8 mouse cellular contexts compared by ENCODE assay signal in the genomic region with DNA sequence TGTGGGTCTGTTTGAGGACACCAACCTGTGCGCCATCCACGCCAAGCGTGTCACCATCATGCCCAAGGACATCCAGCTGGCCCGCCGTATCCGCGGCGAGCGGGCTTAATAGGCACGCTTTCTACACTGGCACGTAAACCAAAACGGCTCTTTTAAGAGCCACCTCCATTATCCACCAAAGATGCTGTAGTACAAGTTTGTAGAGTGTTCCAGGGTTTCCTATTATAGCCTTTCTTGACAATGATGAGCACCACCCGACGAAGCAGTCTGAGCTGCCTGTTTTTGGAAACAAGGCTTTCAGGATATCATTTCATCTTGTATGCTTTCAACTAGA. TPM values are rescaled to one million over a fixed set of nuclear protein-coding genes. Genes with fewer than 3 reads are reported as not detected.
A peak's percentile ranks its signal among the peaks of the same experiment; 100 is the strongest.
DNase-seq lines count a peak whose midpoint lies in the region; ATAC-seq and TF ChIP-seq lines count a peak whose summit lies in the region.
"Not testable (repeated sequence)": the region's sequence is repeated elsewhere in the genome, so short reads cannot be mapped to it uniquely, and the experiment has no call there.

No protein-coding gene starts in this region.

- ATAC-seq in forebrain, embryonic 12.5 days (ENCODE audit: low FRiP score) = peak; percentile 1; the same call in 1 of the 2 replicates
- ATAC-seq in heart, embryonic 16.5 days (replicated peaks; ENCODE audit: extremely low read depth, insufficient read depth, low FRiP score); intestine, postnatal 0 days: not testable (repeated sequence)
- ATAC-seq in megakaryocyte-erythroid progenitor cell, adult 5-6 weeks (replicated peaks; ENCODE audit: low FRiP score, low TSS enrichment, poor library complexity, severe bottlenecking) = peak; percentile 31

- peak overlapping the region; percentile 57; the same call in 1 of the 2 replicates for H3K9ac ChIP-seq in forebrain, embryonic 12.5 days
- H3K9ac ChIP-seq in heart, embryonic 16.5 days (ENCODE audit: low read length) = peak overlapping the region; percentile 75; the same call in 1 of the 2 replicates
- not testable (repeated sequence) for H3K9ac ChIP-seq in intestine, postnatal 0 days (ENCODE audit: low read depth, low read length)
- H3K9ac ChIP-seq in liver, adult 2 months (ENCODE audit: low read depth, low read length) = 0 out of 2 replicates have a peak overlapping the region, but pooled peaks have one; percentile 54

- not testable (repeated sequence) for H3K36me3 ChIP-seq in forebrain, embryonic 12.5 days (replicated peaks); heart, embryonic 16.5 days (ENCODE audit: control insufficient read depth, insufficient read depth); intestine, postnatal 0 days (ENCODE audit: control insufficient read depth, insufficient read depth); liver, adult 2 months (ENCODE audit: control insufficient read depth, insufficient read depth, low read length)

- H3K4me3 ChIP-seq in cerebellum, adult 2 months (replicated peaks; ENCODE audit: insufficient read depth, low read depth, low read length) = peak overlapping the region; percentile 15
- peak overlapping the region; percentile 47 for H3K4me3 ChIP-seq in forebrain, embryonic 12.5 days (replicated peaks)
- H3K4me3 ChIP-seq in heart, embryonic 16.5 days (ENCODE audit: low read length) = peak overlapping the region; percentile 59
- H3K4me3 ChIP-seq in intestine, postnatal 0 days (ENCODE audit: low read depth, low read length) = peak overlapping the region; percentile 36
- H3K4me3 ChIP-seq in liver, adult 2 months (ENCODE audit: insufficient read depth, low read depth, low read length) = peak overlapping the region; percentile 72
- H3K4me3 ChIP-seq in olfactory bulb, adult 2 months (ENCODE audit: insufficient read depth, low read depth, low read length) = peak overlapping the region; percentile 70

- 1% methylated on average over 13 of the region's 14 CpGs for WGBS in cerebellum, adult 2 months
- 1% methylated on average over 13 of the region's 14 CpGs for WGBS in forebrain, embryonic 12.5 days
- WGBS in heart, embryonic 16.5 days = 0% methylated on average over 13 of the region's 14 CpGs
- under 1% methylated on average over 11 of the region's 14 CpGs for WGBS in intestine, postnatal 0 days
- 0% methylated on average over 11 of the region's 14 CpGs for WGBS in liver, adult 2 months
- WGBS in olfactory bulb, adult 2 months = 0% methylated on average over 13 of the region's 14 CpGs

- not testable (repeated sequence) for H3K4me1 ChIP-seq in cerebellum, adult 2 months (ENCODE audit: control insufficient read depth, insufficient read depth, low read length); heart, embryonic 16.5 days (ENCODE audit: control insufficient read depth, insufficient read depth, low read length); intestine, postnatal 0 days (replicated peaks; ENCODE audit: control insufficient read depth, insufficient read depth, low read length); liver, adult 2 months (ENCODE audit: control insufficient read depth, insufficient read depth, low read length); olfactory bulb, adult 2 months (ENCODE audit: control insufficient read depth, insufficient read depth, low read length)
- peaks cover 10% of the 10 kb centered on the region; the same call in 1 of the 2 replicates for H3K4me1 ChIP-seq in forebrain, embryonic 12.5 days

- not testable (repeated sequence) for H3K27me3 ChIP-seq in cerebellum, adult 2 months (ENCODE audit: control insufficient read depth, insufficient read depth, low read length); forebrain, embryonic 12.5 days; heart, embryonic 16.5 days (ENCODE audit: control insufficient read depth, insufficient read depth, low read length); intestine, postnatal 0 days (replicated peaks; ENCODE audit: control insufficient read depth, insufficient read depth, low read length); liver, adult 2 months (ENCODE audit: control insufficient read depth, insufficient read depth, low read length)

- H3K4me2 ChIP-seq in forebrain, embryonic 12.5 days = peak overlapping the region; percentile 62
- peak overlapping the region; percentile 55 for H3K4me2 ChIP-seq in heart, embryonic 16.5 days (ENCODE audit: low read depth, low read length)
- H3K4me2 ChIP-seq in intestine, postnatal 0 days (replicated peaks; ENCODE audit: low read depth) = peak overlapping the region; percentile 78

- TF ChIP-seq CTCF in cerebellum, adult 2 months (IDR thresholded peaks at IDR 0.05; ENCODE audit: borderline replicate concordance, insufficient read depth, low read depth, low read length); intestine, postnatal 0 days (IDR thresholded peaks at IDR 0.05; ENCODE audit: low read depth); liver, adult 2 months (IDR thresholded peaks at IDR 0.05; ENCODE audit: low read depth, low read length); olfactory bulb, adult 2 months (IDR thresholded peaks at IDR 0.05; ENCODE audit: insufficient read depth, low read depth, low read length): not testable (repeated sequence)

- not testable (repeated sequence) for H3K27ac ChIP-seq in cerebellum, adult 2 months (ENCODE audit: insufficient read depth, low read length); intestine, postnatal 0 days (ENCODE audit: low read depth, low read length); liver, adult 2 months (replicated peaks; ENCODE audit: insufficient read depth, low read depth, low read length)
- peak overlapping the region; percentile 94 for H3K27ac ChIP-seq in forebrain, embryonic 12.5 days
- peak overlapping the region; percentile 92 for H3K27ac ChIP-seq in heart, embryonic 16.5 days (ENCODE audit: low read length)
- 0 out of 2 replicates have a peak overlapping the region, but pooled peaks have one; percentile 75 for H3K27ac ChIP-seq in olfactory bulb, adult 2 months (ENCODE audit: insufficient read depth, low read depth, low read length)

- TF ChIP-seq POLR2A in cerebellum, adult 2 months (IDR thresholded peaks at IDR 0.05; ENCODE audit: borderline replicate concordance, insufficient read depth, low read length); liver, adult 2 months (IDR thresholded peaks at IDR 0.05; ENCODE audit: extremely low read depth, insufficient read depth, low read length); olfactory bulb, adult 2 months (IDR thresholded peaks at IDR 0.05; ENCODE audit: insufficient read depth, low read depth, low read length): not testable (repeated sequence)

- DNase-seq in CD4-positive, CD25-positive, alpha-beta regulatory T cell, adult 2 months (ENCODE audit: low read depth, low spot score) = peak; percentile 41
- peak in 1 of 2 experiments; percentile 49 for DNase-seq in cerebellum, adult 2 months
- DNase-seq in liver, adult 2 months (ENCODE audit: extremely low read depth, low read depth, low spot score) = not testable (repeated sequence)

- H3K79me2 ChIP-seq in liver, adult 2 months (ENCODE audit: control insufficient read depth, insufficient read depth, low read length) = not testable (repeated sequence)

- H3K9me3 ChIP-seq in forebrain, embryonic 12.5 days; heart, embryonic 16.5 days (replicated peaks; ENCODE audit: control insufficient read depth, low read length); intestine, postnatal 0 days (ENCODE audit: control insufficient read depth): not testable (repeated sequence)

RNA-seq across cellular contexts. Expression of gene Hist1h3f, which starts 0.9 kb away (rescaled TPM):
- 0.32 and 0.33 TPM in 2 replicates for polyA plus RNA-seq in cerebellum, adult 2 months (2012; rRNA removed)
- 0.99 and 1.5 TPM in 2 replicates for polyA plus RNA-seq in forebrain, embryonic 12.5 days (2016; fragmentation: Nextera tagmentation; extraction: Ambion mirVana)
- polyA plus RNA-seq in heart, embryonic 16.5 days (2015; fragmentation: Nextera tagmentation; extraction: Ambion mirVana) = 0.20 and 0.37 TPM in 2 replicates
- polyA plus RNA-seq in intestine, postnatal 0 days (2015; fragmentation: Nextera tagmentation; extraction: Ambion mirVana) = 0.37 TPM in 1 of 2 replicates, not detected in the other
- 11.1 and 14.2 TPM in 2 replicates for total RNA-seq in liver, adult 2 months (2014; rRNA removed)
- 0.29 and 0.30 TPM in 2 replicates for polyA plus RNA-seq in liver, adult 2 months (2012; rRNA removed)
- 31.6 and 53.6 TPM in 2 replicates for total RNA-seq in megakaryocyte-erythroid progenitor cell, adult 5-6 weeks (2014; fragmentation: Nextera tagmentation)
- total RNA-seq in megakaryocyte-erythroid progenitor cell, adult 5-6 weeks (2017) = 69.9 and 132 TPM in 2 replicates
- not detected in 2 replicates for polyA plus RNA-seq in olfactory bulb, adult 2 months (2012; ENCODE audit: insufficient read depth, insufficient read length, low replicate concordance, missing spikeins)

RNA-seq across cellular contexts. Expression of gene Hist1h2bh, which starts 1.6 kb away (rescaled TPM):
- polyA plus RNA-seq in cerebellum, adult 2 months (2012; rRNA removed) = 0.33 and 0.34 TPM in 2 replicates
- 0.87 and 0.95 TPM in 2 replicates for polyA plus RNA-seq in forebrain, embryonic 12.5 days (2016; fragmentation: Nextera tagmentation; extraction: Ambion mirVana)
- polyA plus RNA-seq in heart, embryonic 16.5 days (2015; fragmentation: Nextera tagmentation; extraction: Ambion mirVana) = 0.38 and 0.52 TPM in 2 replicates
- polyA plus RNA-seq in intestine, postnatal 0 days (2015; fragmentation: Nextera tagmentation; extraction: Ambion mirVana) = 0.18 and 0.23 TPM in 2 replicates
- 1.3 and 1.5 TPM in 2 replicates for total RNA-seq in liver, adult 2 months (2014; rRNA removed)
- polyA plus RNA-seq in liver, adult 2 months (2012; rRNA removed) = 0.07 and 0.09 TPM in 2 replicates
- total RNA-seq in megakaryocyte-erythroid progenitor cell, adult 5-6 weeks (2014; fragmentation: Nextera tagmentation) = 31.9 and 110 TPM in 2 replicates
- 85.7 and 165 TPM in 2 replicates for total RNA-seq in megakaryocyte-erythroid progenitor cell, adult 5-6 weeks (2017)
- not detected in 2 replicates for polyA plus RNA-seq in olfactory bulb, adult 2 months (2012; ENCODE audit: insufficient read depth, insufficient read length, low replicate concordance, missing spikeins)

RNA-seq across cellular contexts. Expression of gene Hist1h4f, which starts 6.7 kb away (rescaled TPM):
- polyA plus RNA-seq in cerebellum, adult 2 months (2012; rRNA removed) = 4.7 and 7.0 TPM in 2 replicates
- 0.74 and 1.4 TPM in 2 replicates for polyA plus RNA-seq in forebrain, embryonic 12.5 days (2016; fragmentation: Nextera tagmentation; extraction: Ambion mirVana)
- polyA plus RNA-seq in heart, embryonic 16.5 days (2015; fragmentation: Nextera tagmentation; extraction: Ambion mirVana) = 0.53 TPM in 1 of 2 replicates, not detected in the other
- 0.46 TPM in 1 of 2 replicates, not detected in the other for polyA plus RNA-seq in intestine, postnatal 0 days (2015; fragmentation: Nextera tagmentation; extraction: Ambion mirVana)
- 77.8 and 101 TPM in 2 replicates for total RNA-seq in liver, adult 2 months (2014; rRNA removed)
- polyA plus RNA-seq in liver, adult 2 months (2012; rRNA removed) = 0.97 TPM in 1 of 2 replicates, not detected in the other
- total RNA-seq in megakaryocyte-erythroid progenitor cell, adult 5-6 weeks (2014; fragmentation: Nextera tagmentation) = 281 and 340 TPM in 2 replicates
- 1,052 and 1,693 TPM in 2 replicates for total RNA-seq in megakaryocyte-erythroid progenitor cell, adult 5-6 weeks (2017)
- polyA plus RNA-seq in olfactory bulb, adult 2 months (2012; ENCODE audit: insufficient read depth, insufficient read length, low replicate concordance, missing spikeins) = not detected in 2 replicates

RNA-seq across cellular contexts. Expression of gene Hist1h1d, which starts 8.3 kb away (rescaled TPM):
- 0.05 and 0.14 TPM in 2 replicates for polyA plus RNA-seq in cerebellum, adult 2 months (2012; rRNA removed)
- polyA plus RNA-seq in forebrain, embryonic 12.5 days (2016; fragmentation: Nextera tagmentation; extraction: Ambion mirVana) = 0.47 and 0.56 TPM in 2 replicates
- 0.21 and 0.37 TPM in 2 replicates for polyA plus RNA-seq in heart, embryonic 16.5 days (2015; fragmentation: Nextera tagmentation; extraction: Ambion mirVana)
- polyA plus RNA-seq in intestine, postnatal 0 days (2015; fragmentation: Nextera tagmentation; extraction: Ambion mirVana) = 0.13 and 0.21 TPM in 2 replicates
- total RNA-seq in liver, adult 2 months (2014; rRNA removed) = 2.5 and 3.0 TPM in 2 replicates
- 0.02 and 0.12 TPM in 2 replicates for polyA plus RNA-seq in liver, adult 2 months (2012; rRNA removed)
- 29.5 and 42.3 TPM in 2 replicates for total RNA-seq in megakaryocyte-erythroid progenitor cell, adult 5-6 weeks (2014; fragmentation: Nextera tagmentation)
- total RNA-seq in megakaryocyte-erythroid progenitor cell, adult 5-6 weeks (2017) = 81.4 and 84.0 TPM in 2 replicates
- polyA plus RNA-seq in olfactory bulb, adult 2 months (2012; ENCODE audit: insufficient read depth, insufficient read length, low replicate concordance, missing spikeins) = not detected in 2 replicates

RNA-seq across cellular contexts. Expression of gene Hist1h3g, which starts 9.5 kb away (rescaled TPM):
- polyA plus RNA-seq in cerebellum, adult 2 months (2012; rRNA removed) = 0.29 TPM in 1 of 2 replicates, not detected in the other
- 7.2 and 8.3 TPM in 2 replicates for polyA plus RNA-seq in forebrain, embryonic 12.5 days (2016; fragmentation: Nextera tagmentation; extraction: Ambion mirVana)
- polyA plus RNA-seq in heart, embryonic 16.5 days (2015; fragmentation: Nextera tagmentation; extraction: Ambion mirVana) = 2.0 and 2.2 TPM in 2 replicates
- polyA plus RNA-seq in intestine, postnatal 0 days (2015; fragmentation: Nextera tagmentation; extraction: Ambion mirVana) = 1.2 and 2.1 TPM in 2 replicates
- 5.6 and 12.9 TPM in 2 replicates for total RNA-seq in liver, adult 2 months (2014; rRNA removed)
- 0.26 TPM in 1 of 2 replicates, not detected in the other for polyA plus RNA-seq in liver, adult 2 months (2012; rRNA removed)
- 189 and 293 TPM in 2 replicates for total RNA-seq in megakaryocyte-erythroid progenitor cell, adult 5-6 weeks (2014; fragmentation: Nextera tagmentation)
- 189 and 625 TPM in 2 replicates for total RNA-seq in megakaryocyte-erythroid progenitor cell, adult 5-6 weeks (2017)
- polyA plus RNA-seq in olfactory bulb, adult 2 months (2012; ENCODE audit: insufficient read depth, insufficient read length, low replicate concordance, missing spikeins) = not detected in 2 replicates

Comparison
In these comparisons a context has a peak if more than half of its experiments do, and no peak if none do; other contexts are left out.
1. H3K4me3 ChIP-seq: peak in every context shown above with its lines; median percentile 72 in liver, adult 2 months; 70 in olfactory bulb, adult 2 months; 59 in heart, embryonic 16.5 days; 47 in forebrain, embryonic 12.5 days; 36 in intestine, postnatal 0 days; 15 in cerebellum, adult 2 months.
2. RNA of gene Hist1h3f, which starts 0.9 kb away (polyA plus RNA-seq): not detected in olfactory bulb, adult 2 months; 0.99 to 1.5 TPM in forebrain, embryonic 12.5 days, 0.37 TPM in intestine, postnatal 0 days, 0.32 to 0.33 TPM in cerebellum, adult 2 months, 0.29 to 0.30 TPM in liver, adult 2 months and 0.20 to 0.37 TPM in heart, embryonic 16.5 days; every median in the first group is over 10 times any median in the second.
3. Peak in every context shown above with its lines, with median percentiles within 50 percentile points of each other: H3K4me2 ChIP-seq.